Mouse (Mus musculus) spleen, postnatal 36 days (tissue): ENCODE measurements at regions not wholly inside any gene's neighbourhood (a gene's known extent, or its start where the extent isn't known, plus 50 kb on each side); places are given as distances from the start of the nearest gene placed in this dataset.

Experiments used
- DNase-seq, 2 experiments: peaks; one replicate each; pipeline ENCODE4 v3.0.0; 2022; ENCODE audit warnings: low spot score in 2 of 2, mixed read lengths in 1 of 2

DNA sequence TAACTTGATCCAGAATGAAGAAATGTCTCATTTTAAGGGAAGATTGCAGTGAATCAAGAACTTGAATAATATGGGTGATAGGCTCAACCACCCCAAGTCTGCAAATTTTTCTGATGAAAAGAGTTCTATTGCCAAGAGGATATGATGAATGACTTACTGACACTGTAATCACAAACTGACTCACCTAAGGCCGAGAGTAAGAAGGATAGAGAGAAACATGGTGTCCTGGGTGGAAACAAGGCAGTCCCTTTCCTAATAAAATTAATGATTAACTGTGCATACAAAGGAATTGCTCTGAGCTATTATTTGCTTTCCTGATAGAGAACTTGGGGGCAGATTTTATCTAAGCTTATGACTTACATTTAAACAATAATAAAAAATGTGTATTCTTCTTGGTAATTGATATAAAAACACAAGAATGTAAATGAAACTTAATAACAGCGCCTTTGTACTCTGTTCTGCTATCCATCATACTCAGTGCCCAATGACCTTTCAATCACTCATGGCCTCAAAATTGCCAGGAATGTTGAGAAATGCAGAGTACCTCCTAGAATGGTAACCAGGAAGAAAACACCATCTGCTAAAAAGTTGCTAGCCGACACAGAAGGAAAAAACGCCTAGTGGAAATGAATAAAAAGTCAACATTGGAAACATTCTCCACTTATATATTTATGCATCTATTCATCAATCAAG is 606.7 kb downstream of the Efnb2 start:
- no peak for DNase-seq

DNA sequence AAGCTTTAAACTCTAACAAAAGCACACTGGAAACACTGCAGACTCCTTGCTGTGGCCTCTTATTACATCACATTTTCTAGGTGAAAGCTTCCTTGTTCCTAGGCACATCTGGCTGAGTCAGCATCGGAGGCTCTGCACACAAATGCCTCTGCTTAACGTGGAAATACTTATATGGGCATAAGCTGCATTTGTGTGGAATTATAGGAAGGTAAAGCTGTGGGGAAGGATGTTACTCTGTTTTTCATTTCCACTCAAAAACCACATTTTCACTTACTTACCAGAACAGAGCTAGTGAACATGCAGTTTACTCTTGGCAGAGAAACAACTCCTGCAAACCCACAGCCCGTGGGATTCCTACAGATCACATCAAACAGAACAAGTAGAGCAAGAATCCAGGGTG is 609.9 kb downstream of the Efnb2 start:
- DNase-seq, result no peak

DNA sequence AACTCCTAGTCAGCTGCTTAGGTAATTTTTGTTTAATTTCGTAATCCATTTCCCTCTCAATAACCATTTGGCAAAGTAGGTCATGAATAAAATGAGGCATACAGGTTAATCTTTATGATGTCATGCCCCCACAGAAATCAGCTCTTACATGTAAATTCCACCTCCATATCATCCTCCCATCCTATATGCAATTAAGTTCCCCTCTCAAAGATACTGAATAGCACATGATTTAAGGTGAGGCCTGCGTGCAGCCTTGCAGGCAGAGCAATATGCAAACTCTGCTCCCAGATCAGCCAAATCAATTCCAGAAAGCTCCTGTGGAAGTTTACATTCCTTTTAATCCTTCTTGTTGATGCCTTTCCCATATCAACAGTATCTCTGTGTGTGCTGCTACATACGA is 610.3 kb downstream of the Efnb2 start:
- DNase-seq, result no peak

DNA sequence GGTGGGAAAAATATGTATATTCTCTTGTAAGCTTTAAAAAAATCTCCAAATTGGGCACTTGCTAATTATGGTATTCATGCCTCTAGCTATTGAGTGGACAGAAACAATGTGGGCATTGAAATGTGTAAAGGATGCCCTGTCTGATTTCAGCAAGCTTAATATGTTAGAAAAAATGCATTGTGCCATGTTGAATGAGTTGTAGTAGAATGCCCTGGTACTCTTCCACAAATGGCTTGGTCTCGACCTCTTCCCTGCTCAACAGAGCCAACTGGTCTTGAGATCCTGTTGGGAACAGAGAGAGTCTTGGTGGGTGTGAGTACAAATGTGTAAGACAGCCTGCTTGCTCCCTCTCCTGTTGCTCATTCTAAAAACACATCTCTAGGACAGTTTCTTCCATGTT is 616.1 kb downstream of the Efnb2 start:
- no peak for DNase-seq

DNA sequence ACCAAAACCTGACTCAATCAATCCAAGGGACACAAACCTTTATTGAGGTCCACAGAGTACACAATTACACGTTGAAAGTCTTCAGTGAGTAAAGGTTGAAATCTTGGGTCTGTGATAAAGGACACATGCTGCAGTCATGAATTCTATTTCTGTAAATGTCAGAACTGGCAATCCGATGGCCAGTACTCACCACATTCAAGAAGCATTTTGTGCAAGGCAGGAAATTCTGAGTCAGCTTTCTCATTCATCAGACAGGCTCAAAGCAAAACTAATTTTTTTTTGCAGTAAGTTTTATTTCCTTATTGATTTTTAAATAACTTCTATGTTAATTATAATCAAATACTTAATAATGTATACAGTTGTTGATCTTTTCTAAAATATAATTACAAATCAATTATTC is 616.7 kb downstream of the Efnb2 start:
- no peak for DNase-seq

DNA sequence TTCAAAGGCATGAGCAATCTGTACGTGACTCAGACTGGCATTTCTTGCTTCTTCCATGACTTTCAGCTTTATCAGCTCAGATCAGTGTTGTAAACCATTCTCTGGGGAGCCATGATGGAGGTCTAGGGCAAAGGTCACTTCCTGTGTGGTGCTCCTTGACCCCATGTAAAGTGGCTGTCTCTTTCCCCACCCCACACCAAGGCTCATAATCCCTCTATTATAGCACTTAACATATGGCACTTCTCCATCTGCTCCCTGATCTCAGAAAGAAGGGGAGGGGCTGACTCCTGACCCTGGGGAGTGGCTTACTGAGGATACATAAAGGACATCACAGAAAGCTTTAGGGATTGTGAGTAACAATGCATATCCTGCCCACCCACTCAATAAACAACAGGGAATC is 623.1 kb downstream of the Efnb2 start:
- DNase-seq, result no peak

DNA sequence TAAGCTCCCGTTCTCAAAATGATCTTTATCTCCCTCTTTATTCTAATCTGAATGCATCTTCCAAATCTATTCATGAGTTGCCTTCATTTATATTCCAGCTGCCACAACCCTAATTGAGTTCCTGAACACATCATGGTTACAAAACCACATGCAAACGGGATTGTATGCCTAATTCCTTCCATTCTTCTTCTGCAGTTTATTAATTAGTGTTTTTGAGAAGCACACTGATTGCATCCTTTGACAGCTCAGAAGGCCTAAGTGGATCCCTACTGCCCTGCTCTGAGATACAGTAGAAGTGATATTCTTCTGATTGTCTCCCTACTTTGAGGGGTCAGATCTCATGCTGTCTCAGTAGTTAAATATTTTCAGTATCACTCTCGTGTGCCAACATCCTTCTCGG is 649.9 kb downstream of the Efnb2 start:
- DNase-seq, result no peak

DNA sequence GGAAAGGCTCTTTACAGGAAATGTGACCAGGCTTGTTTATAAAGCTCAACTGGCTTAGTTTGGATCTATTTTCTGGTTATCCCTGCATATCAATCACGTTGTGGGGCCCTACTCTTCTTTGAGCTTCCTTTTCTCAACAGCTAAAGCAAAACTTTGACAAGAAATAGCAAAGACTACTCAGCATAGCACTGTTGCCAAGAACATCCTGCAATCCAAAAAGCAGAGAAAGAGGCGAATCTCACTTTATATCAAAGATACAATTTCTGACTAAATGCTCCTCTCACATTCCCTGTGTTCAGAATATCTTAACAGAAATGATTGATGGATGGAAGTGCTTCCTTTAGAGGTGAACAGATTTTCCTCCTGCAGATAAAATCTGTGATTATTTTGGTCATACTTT is 666.1 kb downstream of the Efnb2 start:
- DNase-seq, result no peak

DNA sequence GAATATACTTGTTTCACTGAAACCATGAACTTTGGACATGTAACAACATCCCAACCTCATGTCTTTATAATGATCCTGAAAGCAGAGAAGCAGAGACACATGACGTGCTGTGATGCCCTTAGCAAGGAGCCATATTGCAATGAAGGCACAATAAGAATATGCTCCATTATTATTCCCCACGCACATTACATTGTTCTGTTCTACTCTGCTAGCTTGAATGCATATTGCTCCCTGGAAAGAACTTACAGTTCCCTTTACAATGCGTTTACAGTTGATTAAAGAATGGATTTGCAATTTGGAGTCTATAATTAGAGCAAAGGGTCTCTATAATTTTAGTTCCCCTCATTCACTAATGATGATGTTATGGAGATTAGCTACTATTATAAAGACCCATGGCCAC is 672.2 kb downstream of the Efnb2 start:
- no peak for DNase-seq

DNA sequence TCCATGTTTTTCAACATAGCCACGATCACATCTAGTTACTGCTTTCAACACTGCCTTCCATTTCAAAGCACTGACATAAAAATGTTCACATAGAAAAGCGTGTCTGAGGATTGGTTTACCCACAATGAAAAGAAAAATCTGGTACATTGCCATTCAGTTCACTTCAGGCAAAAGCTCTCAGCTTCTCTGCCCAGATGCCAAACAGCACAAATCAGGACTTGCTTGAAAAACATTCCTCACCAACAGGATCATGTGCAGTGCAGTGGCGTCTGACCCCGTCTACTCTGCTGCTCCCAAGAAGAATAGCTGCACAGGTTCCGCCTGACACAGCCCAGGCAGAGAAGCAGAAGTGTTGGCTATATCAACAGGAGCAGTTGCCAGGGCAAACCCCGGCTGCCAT is 684.0 kb downstream of the Efnb2 start:
- DNase-seq, result no peak

DNA sequence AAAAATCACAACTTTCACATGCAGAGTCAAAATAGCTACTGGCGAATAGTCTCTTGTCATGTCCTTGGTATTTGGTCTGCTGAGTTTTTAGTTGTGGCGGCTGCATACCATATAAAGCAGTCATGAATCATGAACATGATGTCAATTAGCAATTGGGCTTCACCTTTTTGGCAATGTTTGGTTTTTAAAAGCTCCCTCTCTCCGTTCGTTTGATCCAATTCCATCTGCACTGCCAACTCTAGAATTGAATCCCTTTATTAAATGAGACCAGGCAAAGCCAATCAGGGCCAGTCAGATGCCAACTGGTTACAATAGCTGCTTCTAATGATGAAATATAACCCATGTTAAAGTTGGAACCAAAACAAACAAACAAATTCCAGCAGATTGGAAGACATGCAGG is 687.3 kb downstream of the Efnb2 start:
- DNase-seq, result no peak

DNA sequence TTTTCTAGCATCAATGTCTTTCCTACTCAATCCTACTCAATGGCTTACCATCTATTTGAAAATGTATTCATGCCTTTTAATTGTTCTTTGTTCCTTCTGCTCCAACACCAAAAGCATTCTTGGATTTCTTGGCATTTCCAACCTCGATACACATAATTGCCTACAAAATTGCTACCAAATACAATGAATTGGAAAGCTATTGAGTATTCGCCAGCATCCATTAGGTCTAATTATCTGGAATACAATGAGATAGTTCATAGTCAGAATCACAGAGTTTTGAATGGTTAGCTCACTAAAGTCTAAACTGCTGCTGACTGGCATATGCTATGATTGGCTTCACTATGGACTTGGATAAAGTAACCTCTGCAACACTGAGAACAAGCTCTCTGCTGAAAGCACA is 696.8 kb downstream of the Efnb2 start:
- no peak for DNase-seq

DNA sequence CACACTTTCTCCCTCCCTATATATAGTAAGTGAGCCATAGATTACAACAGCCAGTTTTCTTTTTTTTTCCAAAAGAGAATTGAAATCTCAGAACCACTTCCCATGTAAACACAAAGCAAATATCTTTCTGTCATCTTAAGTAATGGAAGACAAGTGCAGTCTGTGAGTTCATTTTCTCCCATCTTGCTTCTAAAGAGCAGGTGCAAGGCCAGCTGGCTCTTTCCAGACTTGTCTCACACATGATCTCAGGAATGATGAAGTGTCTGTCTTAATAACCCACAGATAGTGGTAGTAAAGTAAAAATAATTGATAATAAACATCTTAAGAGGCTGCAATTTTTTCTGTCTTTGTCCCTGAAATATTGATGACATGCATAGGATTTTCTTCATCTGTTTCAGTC is 704.3 kb downstream of the Efnb2 start:
- no peak for DNase-seq

DNA sequence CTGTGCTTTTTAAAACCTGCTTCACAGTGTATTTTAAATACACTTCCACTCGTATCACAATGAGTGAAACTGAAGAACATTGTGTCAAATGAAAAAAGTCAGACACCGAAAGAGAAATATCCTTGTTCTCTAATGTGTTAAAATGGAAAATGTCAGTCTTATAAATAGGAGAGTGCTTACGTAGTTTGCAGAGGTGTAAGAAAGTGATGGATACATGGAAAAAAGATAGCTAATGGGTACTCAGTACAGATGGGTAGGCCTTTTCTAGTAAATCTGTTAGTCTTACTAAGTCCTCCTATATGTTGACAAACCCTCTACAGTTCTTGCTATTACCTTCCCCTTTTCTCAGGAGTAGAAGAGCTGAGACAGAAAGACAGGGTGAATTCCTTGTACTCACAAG is 706.2 kb downstream of the Efnb2 start:
- no peak for DNase-seq

DNA sequence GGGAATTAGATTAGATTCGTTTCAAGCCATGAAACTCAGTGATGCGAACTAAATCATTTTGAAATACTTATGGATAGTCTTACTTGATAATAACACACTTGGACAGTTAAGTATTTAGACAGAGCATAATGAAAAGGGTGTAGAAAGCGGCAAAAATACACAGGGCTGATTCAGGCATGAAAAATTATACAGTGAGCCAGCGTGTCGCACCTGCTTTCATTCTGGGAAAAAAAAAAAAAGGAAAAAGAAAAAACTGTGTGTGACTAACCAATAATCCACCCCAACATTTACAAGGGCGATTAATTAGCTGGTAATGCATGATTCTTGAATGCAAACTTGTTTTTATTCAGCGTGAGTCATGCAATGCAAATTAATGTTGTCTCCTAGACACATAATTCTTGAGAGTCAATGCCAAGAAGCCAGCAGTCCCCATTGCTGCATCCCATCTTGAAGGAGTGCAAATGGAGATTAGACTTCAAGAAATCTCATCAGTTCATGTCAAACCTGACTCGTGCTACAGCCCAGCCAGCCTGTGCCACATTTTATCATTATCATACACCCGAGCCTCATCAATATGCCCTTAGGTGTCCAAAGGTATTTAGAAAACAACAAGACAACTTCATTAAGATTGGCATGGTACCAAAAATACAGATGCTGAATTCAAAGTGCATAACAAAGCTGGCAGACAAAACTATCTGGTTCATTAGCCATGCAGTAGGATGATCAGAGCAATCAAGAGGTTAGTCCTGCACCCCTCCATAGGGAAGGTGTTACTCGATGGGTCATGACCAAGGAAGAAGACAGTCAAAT is 714.9 kb downstream of the Efnb2 start:
- no peak for DNase-seq

DNA sequence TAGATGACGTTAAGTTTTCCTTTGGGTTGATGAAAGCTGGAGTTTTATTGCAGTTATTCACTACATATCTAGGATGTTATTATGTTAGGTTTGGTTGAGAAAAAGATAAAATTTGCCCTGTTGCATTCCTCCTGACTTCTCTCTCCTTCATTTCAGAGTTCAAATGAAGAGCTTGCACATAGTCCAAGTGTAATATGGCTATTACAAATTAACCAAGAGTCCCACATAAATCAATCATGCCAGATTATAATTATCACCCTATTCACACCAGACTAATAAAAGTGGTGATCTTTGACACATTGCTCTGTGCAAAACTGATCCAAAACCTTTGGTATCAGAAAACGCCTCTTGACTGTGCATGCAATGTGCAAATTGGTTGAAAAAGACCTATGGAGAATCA is 724.4 kb downstream of the Efnb2 start:
- DNase-seq, result no peak

DNA sequence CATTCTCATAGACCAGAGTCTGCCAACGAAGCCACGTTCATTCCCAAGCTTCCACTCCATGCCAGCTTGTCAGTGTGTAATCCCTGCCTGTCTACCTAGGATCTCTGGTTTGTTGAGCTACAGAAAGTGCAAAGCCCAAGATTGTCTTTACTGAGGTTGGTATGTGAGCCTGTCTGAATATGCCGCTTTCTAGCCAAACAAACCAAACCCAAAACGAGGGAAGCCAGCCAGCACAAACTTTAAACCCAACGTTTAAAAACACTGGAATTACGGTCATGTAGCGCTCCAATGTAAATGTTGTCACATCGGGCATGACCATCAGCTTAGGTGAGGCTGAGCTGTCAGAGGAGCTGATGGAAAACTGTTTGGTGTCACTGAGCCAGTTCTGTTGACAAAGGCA is 741.6 kb downstream of the Efnb2 start:
- no peak for DNase-seq

DNA sequence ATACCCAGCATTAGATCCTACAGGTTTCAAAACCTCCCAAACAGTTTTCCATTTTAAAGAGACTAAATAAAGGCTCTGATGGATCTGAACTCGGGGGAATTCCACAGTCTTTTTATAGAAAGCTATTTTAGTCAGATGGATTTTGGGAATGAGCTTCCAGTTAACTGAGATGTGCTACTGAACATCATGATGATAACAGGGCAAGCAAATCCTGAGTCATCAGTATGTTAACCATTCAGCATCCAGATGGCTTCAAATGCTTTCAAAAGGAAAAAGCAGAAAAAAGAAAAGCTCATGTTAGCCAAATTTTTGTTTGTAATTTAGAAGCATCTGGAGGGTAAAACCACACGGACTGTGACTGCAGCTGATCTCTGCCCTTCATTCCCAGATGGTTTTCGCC is 766.7 kb downstream of the Efnb2 start:
- no peak for DNase-seq

DNA sequence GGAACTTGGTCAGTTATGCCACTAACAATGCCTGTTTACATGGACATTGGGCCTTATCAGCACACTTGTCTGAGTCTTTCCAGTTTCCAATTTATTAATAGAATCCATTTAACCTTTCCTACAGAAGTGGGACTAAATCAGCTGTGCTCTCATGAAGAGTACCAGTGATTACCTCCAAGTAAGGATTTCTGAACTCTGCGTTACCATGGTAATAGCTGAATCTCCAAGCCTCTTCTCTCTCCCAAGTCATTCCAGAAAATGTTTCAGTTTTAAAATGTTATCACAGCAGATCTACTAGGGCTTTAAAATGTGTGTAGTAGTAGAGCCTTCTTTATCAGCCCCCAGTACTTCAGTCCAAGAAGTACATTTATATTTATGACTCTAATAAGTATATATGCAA is 807.9 kb downstream of the Efnb2 start:
- no peak for DNase-seq

DNA sequence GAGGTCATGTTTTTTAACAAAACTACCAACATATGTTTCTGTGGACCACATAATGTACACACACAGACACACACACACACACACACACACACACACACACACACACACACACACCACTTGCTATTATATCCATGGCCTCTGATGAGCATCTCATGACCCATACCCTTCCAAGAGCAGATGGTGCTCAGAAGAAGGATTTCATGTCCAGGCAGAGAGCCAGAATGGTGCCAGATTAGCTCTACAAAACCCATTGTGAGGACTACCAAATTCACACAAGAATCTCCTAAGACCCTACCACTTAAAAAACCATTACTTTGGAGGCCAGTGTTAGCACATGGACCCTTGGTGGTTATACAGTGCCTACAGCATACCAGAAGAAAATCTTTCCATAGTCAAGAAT is 810.5 kb downstream of the Efnb2 start:
- DNase-seq, result no peak

DNA sequence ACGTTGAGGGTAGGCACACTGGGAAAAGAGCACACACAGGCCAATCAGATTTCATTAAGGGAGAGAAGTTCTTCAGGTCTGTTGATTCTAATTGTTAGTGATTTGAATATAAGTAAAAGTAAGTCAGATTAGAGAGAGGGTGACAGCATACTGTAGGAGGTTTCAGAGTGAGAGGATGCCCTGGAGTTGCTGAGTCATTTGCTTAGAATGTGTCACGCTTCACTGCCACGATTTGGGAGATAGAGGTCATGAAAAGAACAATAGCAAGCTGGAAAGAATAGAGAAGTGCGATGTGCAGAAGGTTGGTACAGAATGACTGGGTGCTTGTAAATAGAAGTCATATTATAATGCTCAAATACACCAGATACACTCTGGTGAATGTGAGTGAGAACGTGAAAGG is 829.1 kb downstream of the Efnb2 start:
- DNase-seq, result no peak

DNA sequence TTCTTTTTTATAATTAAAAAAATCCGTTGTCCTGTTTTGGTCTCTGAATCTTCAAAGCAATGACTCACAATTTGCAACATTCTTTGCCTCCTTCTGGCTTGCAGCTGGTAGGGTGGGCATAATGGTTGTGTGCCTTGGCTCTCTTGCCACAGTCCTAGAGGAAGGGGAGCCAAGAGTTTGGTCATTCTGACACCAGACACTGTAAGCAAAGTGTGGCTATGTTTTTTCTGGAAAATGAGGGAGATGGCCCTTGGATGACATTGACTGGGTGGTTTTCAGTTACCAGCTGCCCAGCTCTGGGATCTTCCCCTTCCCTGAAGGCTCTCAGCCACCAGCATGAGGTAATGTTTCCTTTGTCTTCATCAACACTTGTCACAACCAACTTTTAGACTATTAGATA is 833.2 kb downstream of the Efnb2 start:
- DNase-seq, result no peak

DNA sequence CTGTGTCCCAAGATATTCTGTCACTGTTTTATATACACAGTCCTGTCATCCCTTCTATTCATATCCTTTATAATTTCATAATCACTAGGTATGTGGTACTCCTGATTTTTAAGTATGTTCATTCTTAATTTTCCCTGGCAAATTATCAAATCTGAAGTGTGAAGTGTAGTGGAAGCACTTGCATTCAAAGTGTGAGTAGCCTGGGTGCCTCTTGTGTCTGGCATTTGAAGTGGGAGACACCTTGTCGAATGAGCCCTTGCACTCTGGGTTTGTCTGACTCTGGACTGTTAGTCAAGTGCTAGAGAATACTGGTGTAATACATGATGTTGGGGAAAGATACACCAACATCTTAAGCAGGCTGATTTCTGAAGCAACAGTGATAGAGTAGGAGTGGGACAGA is 852.6 kb downstream of the Efnb2 start:
- no peak for DNase-seq

DNA sequence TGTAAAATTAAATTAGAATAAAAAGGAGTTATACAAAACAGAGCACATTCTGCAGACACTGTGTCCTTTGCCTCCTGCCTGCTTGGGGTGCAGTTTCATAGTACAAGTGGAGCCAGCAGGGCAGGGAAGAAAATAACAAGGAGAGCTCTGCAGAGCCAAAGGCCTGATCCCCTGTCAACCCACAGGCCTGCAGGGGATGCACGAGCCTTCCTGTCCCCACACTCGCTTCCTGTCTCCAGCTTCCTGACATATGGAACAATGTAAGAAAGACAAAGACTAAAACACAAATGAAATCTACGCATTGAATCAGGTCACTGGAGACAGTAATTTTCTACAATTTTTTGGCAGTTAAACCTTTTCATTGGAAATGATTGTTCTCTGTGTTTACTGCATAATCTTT is 861.8 kb downstream of the Efnb2 start:
- no peak for DNase-seq
